Mouse (Mus musculus) cerebellum, adult 2 months (tissue): ENCODE data around the gene Ttll1. TPM values are rescaled to one million over a fixed set of nuclear protein-coding genes. Genes with fewer than 3 reads are reported as not detected.

Source experiments
- DNase-seq, 2 experiments: peaks; one replicate each; pipeline ENCODE4 v3.0.0; 2021
- H3K27ac ChIP-seq: fragments of 200-500 bp; 2 replicates; pipeline ENCODE4 v1.5.1; 2012; ENCODE audit warnings: low read length, control low read depth, inconsistent platforms; ENCODE audit not compliant: insufficient read depth
- H3K27me3 ChIP-seq: fragments of 200-500 bp; 2 replicates; pipeline ENCODE4 v1.6.1; 2012; ENCODE audit warnings: inconsistent platforms, mild to moderate bottlenecking, low read length, moderate library complexity; ENCODE audit not compliant: control insufficient read depth, insufficient read depth
- H3K4me1 ChIP-seq: fragments of 200-500 bp; 2 replicates; pipeline ENCODE4 v1.6.1; 2011; ENCODE audit warnings: low read length; ENCODE audit not compliant: control insufficient read depth, insufficient read depth
- H3K4me3 ChIP-seq: fragments of 200-500 bp; replicated peaks from 2 replicates; pipeline ENCODE3; 2011; ENCODE audit warnings: mild to moderate bottlenecking, low read depth, low read length, control low read depth; ENCODE audit not compliant: insufficient read depth
- CTCF ChIP-seq: fragments of 200-500 bp; IDR thresholded peaks from 2 replicates; pipeline ENCODE4 v1.5.1; 2011; ENCODE audit warnings: low read depth, mild to moderate bottlenecking, control low read depth, low read length, moderate library complexity, borderline replicate concordance; ENCODE audit not compliant: insufficient read depth
- POLR2A ChIP-seq: fragments of 200-500 bp; IDR thresholded peaks from 2 replicates; pipeline ENCODE4 v1.6.1; 2011; ENCODE audit warnings: low read length, control low read depth, borderline replicate concordance; ENCODE audit not compliant: insufficient read depth
- WGBS: fragments of 180-500 bp; shearing (Covaris S2); methylation state at CpG from one replicate; pipeline ENCODE4 v1.1.7; 2018; 5-methylcytosine and 5-hydroxymethylcytosine counted together
- polyA plus RNA-seq: library from polyadenylated mRNA; depleted of rRNA; stranded (reverse); fragments of >200 nt; gene quantifications from 2 replicates; pipeline ENCODE4 v1.2.3, GENCODE M21; 2012; rRNA removed

Ttll1 gene
- polyA plus RNA-seq, 1 experiment, result 36.8 TPM

- H3K4me1 ChIP-seq, result no peaks in the 10 kb centered on the region
- H3K27me3 ChIP-seq, result no peaks in the 10 kb centered on the region
- TF ChIP-seq CTCF (no peak), POLR2A (no peak)
These were observed 68.1 kb downstream of the Ttll1 start for GRCm38 (mm10) chr15:83442495-83443037.

GRCm38 (mm10) chr15:83440726-83441125 lies 70.0 kb downstream of the Ttll1 start:
- no peaks in the 10 kb centered on the region for H3K27me3 ChIP-seq
- H3K4me3 ChIP-seq, result no peak overlapping the region
- TF ChIP-seq POLR2A (no peak), CTCF (no peak)
- H3K27ac ChIP-seq, result no peak overlapping the region
- no peaks in the 10 kb centered on the region for H3K4me1 ChIP-seq
- DNase-seq, result no peak
- WGBS, result 71% methylated on average over 5 of the region's 5 CpGs

More at GRCm38 (mm10) chr15:83442495-83443037, 68.1 kb downstream of the Ttll1 start:
- DNase-seq, result no peak
- no peak overlapping the region for H3K27ac ChIP-seq
- 77% methylated on average over 4 of the region's 4 CpGs for WGBS
- H3K4me3 ChIP-seq, result no peak overlapping the region

GRCm38 (mm10) chr15:83436541-83436940 lies 74.2 kb downstream of the Ttll1 start:
- no peaks in the 10 kb centered on the region for H3K27me3 ChIP-seq
- TF ChIP-seq CTCF (no peak), POLR2A (no peak)
- DNase-seq, result no peak
- H3K27ac ChIP-seq, result no peak overlapping the region
- no peak overlapping the region for H3K4me3 ChIP-seq
- H3K4me1 ChIP-seq, result no peaks in the 10 kb centered on the region
- WGBS, result 54% methylated on average over 9 of the region's 9 CpGs

- 78% methylated on average over 8 of the region's 8 CpGs for WGBS
- no peak for TF ChIP-seq CTCF
- no peak for TF ChIP-seq POLR2A
- H3K27me3 ChIP-seq, result no peaks in the 10 kb centered on the region
- no peaks in the 10 kb centered on the region for H3K4me1 ChIP-seq
- no peak for DNase-seq
- no peak overlapping the region for H3K4me3 ChIP-seq
- no peak overlapping the region for H3K27ac ChIP-seq
These were observed 75.2 kb downstream of the Ttll1 start for GRCm38 (mm10) chr15:83435324-83436090.

- 79% methylated on average over 4 of the region's 4 CpGs for WGBS
- TF ChIP-seq CTCF, result no peak
- TF ChIP-seq POLR2A, result no peak
These were observed 76.0 kb downstream of the Ttll1 start for GRCm38 (mm10) chr15:83434692-83435091.

More at GRCm38 (mm10) chr15:83434692-83435091, 76.0 kb downstream of the Ttll1 start:
- H3K27me3 ChIP-seq, result no peaks in the 10 kb centered on the region
- no peak overlapping the region for H3K4me3 ChIP-seq
- DNase-seq, result no peak
- no peak overlapping the region for H3K27ac ChIP-seq
- no peaks in the 10 kb centered on the region for H3K4me1 ChIP-seq

Other genes starting within 250 kb of the Ttll1 start
- 19.9 and 21.5 TPM in 2 replicates for gene Arfgap3, start 160.6 kb downstream of the Ttll1 start, polyA plus RNA-seq
- gene Pacsin2, start 46.3 kb downstream of the Ttll1 start, polyA plus RNA-seq, result 84.7 and 94.9 TPM in 2 replicates
- gene Bik, start 16.0 kb upstream of the Ttll1 start, polyA plus RNA-seq, result 0.31 and 0.84 TPM in 2 replicates
- 12.2 and 13.7 TPM in 2 replicates for gene Tspo, start 52.7 kb upstream of the Ttll1 start, polyA plus RNA-seq
- gene Mcat, start 52.9 kb upstream of the Ttll1 start, polyA plus RNA-seq, result 22.9 and 25.0 TPM in 2 replicates
- gene Ttll12, start 84.3 kb upstream of the Ttll1 start, polyA plus RNA-seq, result 15.7 and 16.1 TPM in 2 replicates
- 2.9 and 3.1 TPM in 2 replicates for gene Scube1, start 214.1 kb upstream of the Ttll1 start, polyA plus RNA-seq